Mouse (Mus musculus) heart, adult 8-10 months (tissue): ENCODE measurements around the gene Samd14. TPM values are rescaled to one million over a fixed set of nuclear protein-coding genes. Genes with fewer than 3 reads are reported as not detected.

ENCODE experiments used
- DNase-seq: peaks from one replicate; pipeline ENCODE4 v3.0.0; 2022; ENCODE audit warnings: low spot score
- total RNA-seq, 4 experiments: library from RNA; stranded (reverse); gene quantifications; 2 replicates each; pipeline ENCODE4 v1.2.4; 2022

Gene Samd14
- total RNA-seq, 4 experiments from 2014 or later: 0.72 to 1.1 (median 0.96) TPM

- no peak for DNase-seq
Observed at GRCm38 (mm10) chr11:95033617-95034016, 23.9 kb downstream of the Samd14 start.

- no peak for DNase-seq
Observed at GRCm38 (mm10) chr11:95034902-95035301, 25.2 kb downstream of the Samd14 start.

- DNase-seq: no peak
Observed at GRCm38 (mm10) chr11:95036521-95036920, 26.8 kb downstream of the Samd14 start.

DNA sequence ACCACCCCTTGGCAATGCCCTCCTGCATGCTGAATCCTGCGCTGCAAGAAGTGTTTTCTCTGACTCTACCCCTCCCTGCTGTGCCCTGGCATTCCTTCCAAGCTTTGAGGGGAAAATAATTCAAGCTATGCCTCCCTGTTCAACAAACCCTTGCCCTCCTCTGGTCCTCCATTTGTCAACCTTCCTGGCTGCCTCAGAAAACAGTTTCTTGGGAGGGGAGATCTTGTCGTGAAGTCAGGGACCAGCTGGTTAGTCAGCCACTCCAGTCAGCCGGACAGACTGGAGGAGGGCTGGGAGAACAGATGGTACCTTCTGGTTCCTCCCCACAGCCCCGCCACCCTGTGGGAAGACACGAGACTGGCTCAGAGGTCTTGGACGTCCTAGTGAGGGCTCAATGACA lies 27.6 kb downstream of the Samd14 start:
- DNase-seq: no peak

- DNase-seq: no peak
Observed at GRCm38 (mm10) chr11:95038156-95038817, 28.6 kb downstream of the Samd14 start.

- peak; percentile 21 for DNase-seq
Observed at GRCm38 (mm10) chr11:95038818-95039655, 29.4 kb downstream of the Samd14 start.

- no peak for DNase-seq
Observed at GRCm38 (mm10) chr11:95039766-95040165, 30.1 kb downstream of the Samd14 start.

GRCm38 (mm10) chr11:95040491-95041138 lies 30.9 kb downstream of the Samd14 start:
- peak; percentile 76 for DNase-seq

DNA sequence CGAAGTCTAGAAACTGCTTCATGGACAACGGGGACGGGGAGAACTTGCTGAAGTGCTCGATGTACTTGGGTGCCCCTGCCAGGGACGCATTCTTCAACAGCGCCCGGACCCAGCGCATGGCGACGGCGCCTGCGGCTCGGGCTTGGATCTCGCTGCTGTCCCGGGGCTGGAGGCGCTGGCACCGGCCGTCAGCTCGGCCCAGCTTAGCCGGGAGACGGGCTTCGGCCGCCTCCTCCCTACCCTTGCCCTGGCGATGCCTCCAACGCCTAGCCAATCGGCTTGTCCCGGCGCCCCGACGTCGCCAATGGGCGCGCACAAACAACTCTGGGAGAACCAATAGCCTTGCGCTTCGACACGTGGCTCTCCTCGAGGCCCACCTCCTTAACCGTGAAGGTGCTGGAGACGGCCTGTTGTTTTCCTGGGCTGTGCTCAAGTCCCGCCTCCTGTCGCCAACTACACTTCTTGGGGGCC lies 31.5 kb downstream of the Samd14 start, which contains the start of gene Pdk2:
Pdk2 (minus strand) TSS at position 216 of the 471 bp plus-strand sequence.
- DNase-seq: peak; percentile 97

- DNase-seq: peak; percentile 89
Observed at GRCm38 (mm10) chr11:95042096-95042495, 32.4 kb downstream of the Samd14 start.

DNA sequence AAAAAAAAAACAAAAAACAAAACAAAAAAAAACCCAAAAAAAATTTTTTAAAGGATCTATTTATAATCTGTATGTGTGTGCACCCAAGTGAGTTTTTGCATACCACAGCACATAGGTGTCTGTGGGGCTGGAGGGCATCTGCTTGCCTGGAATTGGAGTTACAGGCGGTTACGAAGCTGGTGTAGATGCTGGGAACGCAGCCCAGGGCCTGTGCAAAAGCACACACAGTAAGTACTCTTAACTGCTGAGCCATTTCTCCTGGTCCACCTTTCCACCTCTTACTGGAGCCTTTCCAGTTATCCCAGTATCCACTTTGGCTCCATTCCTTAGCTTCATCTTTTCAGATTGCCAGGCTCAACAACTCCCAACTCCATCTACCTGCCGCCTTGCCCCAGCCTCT lies 33.4 kb downstream of the Samd14 start:
- no peak for DNase-seq

- no peak for DNase-seq
Observed at GRCm38 (mm10) chr11:95043608-95044007, 33.9 kb downstream of the Samd14 start.

DNA sequence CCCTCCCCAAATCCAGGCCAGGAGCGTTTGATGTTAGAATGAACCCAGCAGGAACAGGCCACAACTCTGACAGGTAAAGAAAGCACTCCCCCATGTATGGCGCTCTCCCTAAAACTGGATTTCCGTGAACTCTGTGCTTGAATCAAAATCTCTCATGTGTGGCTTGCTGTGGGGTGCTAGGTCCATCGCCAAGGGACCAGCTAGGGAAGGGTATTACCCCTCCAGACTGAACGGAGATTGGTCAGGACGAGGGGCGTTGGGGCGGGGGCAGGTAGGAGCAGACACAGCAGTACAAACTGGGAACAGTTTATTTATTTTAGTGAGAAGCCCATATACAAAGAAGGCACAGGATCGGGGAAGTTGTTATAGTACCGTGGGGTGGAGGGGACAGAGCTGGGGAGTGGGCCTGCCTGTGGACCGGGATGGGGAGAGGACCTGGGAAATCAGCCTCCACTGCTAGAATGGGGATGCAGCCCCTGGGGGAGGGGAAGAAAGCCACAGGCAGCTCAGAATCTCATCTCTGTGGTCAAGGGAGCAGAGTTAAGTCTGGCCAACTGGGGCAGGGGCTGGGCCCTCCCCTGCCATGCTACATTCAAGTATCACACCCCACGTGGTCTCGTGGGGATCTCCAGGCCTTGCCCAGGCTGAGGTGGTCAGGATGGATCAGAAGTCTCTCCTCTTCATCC lies 34.6 kb downstream of the Samd14 start:
- no peak for DNase-seq

DNA sequence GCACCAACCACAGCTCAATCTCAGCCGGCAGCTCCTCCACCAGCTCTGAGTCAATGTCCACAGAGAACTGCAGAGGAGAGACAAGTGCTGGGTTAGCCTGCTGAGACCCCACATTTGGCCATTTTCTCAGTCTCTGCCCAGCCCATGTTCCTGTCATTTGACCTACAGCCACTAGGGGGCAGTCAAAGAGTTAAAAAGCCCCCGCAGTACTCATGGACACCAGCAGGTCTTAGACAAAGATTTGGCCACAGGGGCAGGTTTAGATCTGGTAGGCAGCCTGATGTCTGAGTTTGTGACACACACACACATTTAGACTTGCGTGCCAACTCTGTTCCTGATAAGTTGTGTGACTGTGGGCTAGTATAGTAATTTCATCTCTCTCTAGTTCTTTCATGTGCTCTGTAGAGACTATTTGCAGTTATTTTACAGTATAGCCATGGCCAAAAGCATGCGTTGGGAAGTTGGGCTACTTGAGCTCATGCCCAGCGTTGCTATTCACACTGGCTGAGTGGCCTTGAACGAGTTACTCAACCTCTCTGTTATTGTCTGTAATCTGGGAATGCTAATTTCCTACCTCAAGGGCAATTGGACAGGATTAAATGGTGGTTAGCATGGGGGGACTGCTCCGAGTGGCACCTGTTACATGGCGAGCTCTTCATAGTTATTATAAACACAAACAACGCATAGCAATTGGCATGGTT lies 37.5 kb downstream of the Samd14 start:
- DNase-seq: peak; percentile 62

- no peak for DNase-seq
Observed at GRCm38 (mm10) chr11:95053062-95053461, 43.4 kb downstream of the Samd14 start.

GRCm38 (mm10) chr11:95056768-95057501 lies 47.3 kb downstream of the Samd14 start:
- no peak for DNase-seq

DNA sequence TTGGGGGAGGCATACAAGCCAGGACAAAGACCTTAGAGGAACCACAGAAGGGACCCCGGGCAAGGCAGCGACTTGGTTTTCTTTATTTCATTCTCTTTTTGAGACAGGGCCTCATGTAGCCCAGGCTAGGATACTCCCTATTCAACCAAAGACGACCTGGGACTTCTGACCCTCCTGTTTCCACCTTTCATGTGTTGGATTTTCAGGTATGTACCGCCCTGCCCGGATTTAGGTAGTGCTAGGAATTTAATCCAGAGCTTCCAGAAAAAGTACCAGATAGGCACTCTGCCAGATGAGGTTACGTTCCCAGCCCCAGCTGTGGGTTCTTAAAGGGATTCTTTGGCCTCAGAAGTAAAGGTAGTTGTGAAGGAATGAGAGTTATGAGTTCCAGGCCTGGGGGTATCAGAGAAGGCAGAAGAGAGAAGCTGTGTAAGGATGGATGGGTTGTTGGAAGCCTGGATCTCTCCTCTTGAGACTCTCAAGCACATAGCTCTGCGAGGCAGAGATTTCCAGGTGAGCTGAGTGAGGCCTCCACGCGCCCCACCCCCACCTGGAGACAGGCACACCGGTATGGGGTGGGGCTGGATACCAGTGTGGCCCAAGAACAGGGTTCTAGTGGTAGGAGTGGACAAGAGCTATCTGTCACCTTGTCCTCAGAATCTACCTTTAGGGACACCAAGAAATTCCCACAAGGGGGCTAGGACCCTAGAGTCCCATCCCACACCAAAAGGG lies 59.7 kb downstream of the Samd14 start:
- no peak for DNase-seq

- no peak for DNase-seq
Observed at GRCm38 (mm10) chr11:95070140-95071107, 60.7 kb downstream of the Samd14 start.
